Mouse (Mus musculus): ENCODE measurements at regions not wholly inside any gene's neighbourhood (a gene's known extent, or its start where the extent isn't known, plus 50 kb on each side); places are given as distances from the start of the nearest gene placed in this dataset.
A peak's percentile ranks its signal among the peaks of the same experiment; 100 is the strongest.
"Not testable (repeated sequence)": the region's sequence is repeated elsewhere in the genome, so short reads cannot be mapped to it uniquely, and the experiment has no call there.

GRCm38 (mm10) chr1:193536552-193536951 is 166.5 kb upstream of the Camk1g start:
- DNase-seq = no peak

DNA sequence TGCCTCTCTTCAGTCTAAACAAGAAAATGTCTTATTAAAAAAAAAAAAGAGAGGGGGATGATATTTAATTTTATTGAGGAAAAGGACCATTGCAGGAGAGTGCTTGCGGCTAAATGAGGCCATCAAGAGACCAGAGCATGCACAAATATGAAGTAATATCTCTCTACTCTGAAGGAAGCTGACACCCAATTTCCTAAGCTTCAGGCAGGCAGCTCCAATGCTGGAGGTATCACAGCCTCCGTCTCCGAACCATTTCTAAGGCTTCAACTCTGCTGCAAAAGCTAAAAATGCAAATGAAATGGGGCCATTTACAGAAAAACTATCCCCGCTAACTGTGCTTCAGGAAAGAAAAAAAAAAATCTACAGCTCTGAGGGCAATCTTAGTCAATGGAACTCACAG is 164.4 kb upstream of the Camk1g start:
- no peak for DNase-seq

DNA sequence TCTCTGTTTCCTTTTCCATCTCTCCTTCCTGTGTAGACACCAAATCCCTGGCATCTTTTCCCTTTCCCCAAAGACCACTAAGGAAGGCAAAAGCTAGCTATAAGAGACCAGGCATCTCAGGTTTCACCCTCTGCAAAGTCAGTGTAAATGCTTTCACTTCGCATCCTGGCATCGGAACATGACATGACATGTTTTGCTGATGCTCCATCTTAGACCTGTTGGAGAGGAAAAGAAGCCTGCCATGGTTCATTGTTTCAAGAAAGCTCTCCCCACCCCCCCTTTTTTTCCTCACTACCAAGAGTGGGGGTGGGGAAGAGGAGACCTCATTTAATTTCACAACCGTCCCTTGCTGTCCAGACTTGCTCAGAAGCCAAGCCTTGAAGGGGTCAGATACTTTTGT is 156.4 kb upstream of the Camk1g start:
- no peak for DNase-seq

GRCm38 (mm10) chr1:193522007-193522406 is 151.9 kb upstream of the Camk1g start:
- no peak for DNase-seq

- no peak for DNase-seq
These were observed 148.7 kb upstream of the Camk1g start for GRCm38 (mm10) chr1:193518840-193519239.

DNA sequence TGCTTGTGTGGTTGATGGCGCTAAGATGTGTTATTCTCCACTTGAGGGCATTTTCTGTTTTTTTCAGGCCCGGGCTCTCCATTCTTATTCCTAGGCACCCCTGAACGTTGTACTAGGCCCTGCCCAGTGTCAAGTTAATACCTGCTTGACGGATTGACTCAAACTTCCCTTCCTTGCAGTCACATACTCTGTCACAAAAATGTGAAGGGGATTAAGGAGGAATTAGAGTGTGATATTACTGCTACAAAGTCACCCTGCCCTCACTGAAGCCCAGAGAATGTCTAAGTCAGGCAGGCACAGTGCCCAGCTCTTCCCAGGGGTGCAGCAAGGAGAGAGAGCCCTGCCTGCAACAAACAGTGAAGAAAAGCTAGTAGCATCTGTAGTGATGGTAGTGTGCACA is 147.9 kb upstream of the Camk1g start:
- DNase-seq = no peak

- no peak for DNase-seq
These were observed 147.2 kb upstream of the Camk1g start for GRCm38 (mm10) chr1:193517293-193517692.

- DNase-seq = no peak
These were observed 146.3 kb upstream of the Camk1g start for GRCm38 (mm10) chr1:193516395-193516794.

DNA sequence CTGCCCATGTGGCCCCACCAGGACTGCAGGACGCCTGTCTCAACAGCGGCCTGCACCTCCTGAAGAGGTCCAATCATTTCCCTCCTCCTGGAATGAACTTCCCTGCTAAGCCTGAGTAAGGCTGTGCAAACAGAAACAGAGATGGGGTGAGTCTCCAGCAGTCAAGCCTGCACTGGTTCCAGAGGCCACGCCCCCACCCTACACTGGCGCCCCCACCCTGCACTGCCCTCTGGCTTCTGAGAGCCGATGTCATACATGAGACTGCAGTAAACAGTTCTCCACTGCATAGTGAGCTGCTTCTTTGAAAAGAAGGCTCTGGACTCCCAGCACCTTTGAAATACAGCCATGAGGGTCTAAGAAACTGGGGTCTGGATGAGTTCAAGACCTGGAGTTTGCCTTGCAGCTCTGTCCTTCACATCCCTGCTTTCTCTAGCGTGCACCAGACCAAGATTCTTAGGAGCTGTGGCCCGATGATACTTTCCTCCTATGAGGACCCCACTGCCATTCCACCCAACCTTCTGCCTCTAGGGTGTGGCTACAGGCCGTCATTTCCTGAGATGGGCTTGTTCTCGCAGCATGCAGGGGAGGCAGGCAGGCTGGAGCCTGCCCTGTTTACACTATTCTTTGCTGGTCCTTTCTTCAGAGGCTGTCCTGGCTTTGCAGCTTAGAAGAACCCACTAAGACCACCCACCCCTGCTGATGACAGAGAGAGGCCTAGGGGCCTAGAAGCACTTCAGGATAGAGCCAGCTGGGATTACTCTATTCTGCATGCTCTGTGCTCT is 144.0 kb upstream of the Camk1g start:
- DNase-seq = no peak

- no peak for DNase-seq
These were observed 140.1 kb upstream of the Camk1g start for GRCm38 (mm10) chr1:193510066-193510793.

- no peak for DNase-seq
These were observed 138.2 kb upstream of the Camk1g start for GRCm38 (mm10) chr1:193508271-193508670.

DNA sequence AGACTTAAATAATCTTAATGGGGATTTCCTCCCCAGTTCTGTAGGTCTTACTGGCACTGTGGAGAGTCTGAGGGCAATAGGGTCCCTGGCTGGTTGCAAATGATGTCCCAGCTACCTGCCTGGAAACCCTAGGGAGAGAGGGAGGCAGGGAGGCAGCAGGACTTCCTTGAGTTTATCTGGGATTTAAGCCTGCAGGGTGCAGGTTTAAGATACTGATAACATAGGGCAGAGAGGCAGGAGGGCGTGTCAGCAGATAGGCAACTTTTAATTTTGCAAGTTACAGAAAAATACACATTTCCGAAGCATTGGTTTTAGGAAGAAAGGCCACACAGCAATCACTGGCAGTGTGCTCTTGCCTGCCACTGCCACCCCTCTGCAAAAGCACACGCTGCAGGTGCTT is 136.9 kb upstream of the Camk1g start:
- DNase-seq = no peak

- no peak for DNase-seq
These were observed 135.3 kb upstream of the Camk1g start for GRCm38 (mm10) chr1:193505381-193505780.

DNA sequence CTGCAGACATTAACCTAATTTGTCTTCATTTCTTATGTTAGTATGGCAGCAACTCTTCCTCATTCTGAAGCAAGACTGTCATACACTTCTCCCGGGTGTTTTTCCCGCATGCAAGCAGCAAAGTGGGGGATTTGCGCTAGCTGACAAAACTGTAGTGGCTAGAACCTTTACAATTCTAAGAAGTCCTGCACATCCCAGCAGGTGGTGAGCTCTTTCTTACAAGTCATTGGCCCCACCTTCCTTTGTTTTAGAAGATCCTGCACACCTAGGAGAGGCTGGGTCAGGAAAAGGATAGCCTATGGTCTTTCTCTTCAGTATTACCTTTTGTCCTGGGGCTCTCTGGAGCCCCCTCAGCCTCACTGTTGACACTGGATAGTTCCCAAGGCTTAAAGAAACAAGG is 134.5 kb upstream of the Camk1g start:
- no peak for DNase-seq

GRCm38 (mm10) chr1:193503624-193504325 is 133.7 kb upstream of the Camk1g start:
- DNase-seq = peak; percentile 33

DNA sequence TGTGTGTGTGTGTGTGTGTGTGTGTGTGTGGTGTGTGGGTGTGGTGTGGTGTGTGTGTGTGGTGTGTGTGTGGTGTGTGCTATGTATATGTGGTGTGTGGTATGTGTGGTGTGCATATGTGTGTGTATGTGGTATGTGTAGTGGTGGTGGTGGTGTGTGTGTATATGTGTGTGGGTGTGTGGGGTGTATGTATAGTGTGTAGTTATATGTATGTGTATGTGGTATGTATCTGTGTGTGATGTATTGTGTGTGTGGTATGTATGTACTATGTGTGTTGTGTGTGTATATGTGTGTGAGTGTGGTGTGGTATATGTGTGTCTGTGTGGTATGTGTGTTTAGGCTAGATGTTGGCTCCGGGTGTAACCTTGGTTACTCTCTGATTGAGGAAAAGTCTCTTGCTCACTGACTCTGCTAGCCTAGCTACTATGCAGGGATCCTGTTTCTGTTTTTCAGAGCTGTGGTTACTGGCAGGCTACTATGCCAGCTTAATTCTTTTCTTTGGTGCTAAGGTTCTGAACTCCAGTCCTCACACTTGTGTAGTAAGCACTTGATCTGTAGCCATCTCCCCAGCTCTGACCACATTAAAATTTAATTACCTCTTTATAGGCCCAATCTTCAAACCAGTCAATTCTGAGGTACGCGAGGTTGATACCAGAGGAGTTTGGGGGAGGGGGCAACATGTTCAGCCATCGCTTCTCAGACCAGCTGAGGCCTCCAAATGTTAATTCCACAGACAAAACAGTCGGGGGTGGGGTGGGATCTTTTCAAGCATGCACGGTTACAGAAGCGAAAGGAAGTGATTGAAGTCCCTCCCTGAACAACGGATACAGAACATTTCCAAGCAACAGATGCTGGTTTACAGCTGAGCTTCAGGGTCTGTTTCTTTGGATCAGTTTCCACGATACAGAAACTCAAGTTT is 126.4 kb upstream of the Camk1g start:
- DNase-seq = no peak

DNA sequence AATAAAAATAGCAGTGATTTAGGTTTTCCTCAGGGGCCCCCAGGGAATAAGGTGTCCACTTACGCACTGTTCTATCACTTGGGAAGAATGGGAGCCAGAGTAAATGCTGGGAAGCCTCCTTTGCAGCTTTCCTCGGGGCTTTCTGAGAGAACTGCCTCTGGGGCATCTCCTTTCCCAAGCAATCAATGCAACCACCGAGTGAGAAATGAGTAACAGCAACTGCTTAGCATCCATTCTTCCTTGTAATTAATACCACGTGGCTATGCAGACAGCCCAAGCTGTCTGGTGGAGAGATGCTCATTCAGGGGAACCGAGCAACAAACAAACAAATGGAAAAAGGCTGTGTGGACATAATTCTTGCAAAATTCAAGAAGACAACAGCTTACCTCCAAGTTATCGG is 117.9 kb upstream of the Camk1g start:
- DNase-seq = no peak

- DNase-seq = not testable (repeated sequence)
These were observed 116.6 kb upstream of the Camk1g start for GRCm38 (mm10) chr1:193486668-193487067.

DNA sequence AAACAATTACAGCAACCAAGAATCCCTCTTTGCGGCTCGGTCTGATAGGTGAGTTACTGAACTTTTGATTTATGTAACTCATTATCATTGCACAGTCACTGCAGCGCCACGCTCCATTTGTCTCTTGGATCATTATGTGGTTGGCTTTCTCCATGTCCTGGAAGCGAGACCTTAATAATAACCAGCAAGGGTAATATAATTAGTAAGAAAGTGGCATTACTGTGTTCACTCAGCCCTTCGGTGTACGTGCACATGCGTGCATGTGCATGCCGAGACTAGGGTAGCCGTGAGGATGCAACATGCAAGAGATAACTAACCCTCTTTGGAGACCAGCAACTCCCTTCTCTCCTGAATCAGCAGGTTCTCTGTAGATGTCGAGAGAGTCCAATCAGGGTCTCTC is 114.9 kb upstream of the Camk1g start:
- DNase-seq = no peak

DNA sequence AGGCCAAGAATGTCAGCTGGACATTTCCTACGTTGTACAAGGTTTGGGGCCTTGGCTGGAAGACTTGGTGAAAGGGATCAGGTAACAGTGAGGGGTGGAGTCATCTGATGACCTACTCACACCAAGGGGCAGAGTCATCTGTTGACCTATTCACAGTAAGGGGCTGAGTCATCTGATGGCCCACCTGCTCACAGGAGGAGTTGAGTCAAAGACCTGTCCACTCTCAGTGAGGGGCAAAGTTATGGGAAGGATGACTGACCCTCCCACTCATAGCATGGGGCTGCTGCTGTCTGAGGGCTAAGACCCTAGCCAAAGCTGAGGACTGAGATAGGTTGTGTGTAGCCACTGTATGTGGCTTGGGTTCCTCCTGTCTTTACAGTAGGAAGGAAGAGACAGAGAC is 107.2 kb upstream of the Camk1g start:
- no peak for DNase-seq

GRCm38 (mm10) chr1:193476805-193477204 is 106.7 kb upstream of the Camk1g start:
- no peak for DNase-seq

DNA sequence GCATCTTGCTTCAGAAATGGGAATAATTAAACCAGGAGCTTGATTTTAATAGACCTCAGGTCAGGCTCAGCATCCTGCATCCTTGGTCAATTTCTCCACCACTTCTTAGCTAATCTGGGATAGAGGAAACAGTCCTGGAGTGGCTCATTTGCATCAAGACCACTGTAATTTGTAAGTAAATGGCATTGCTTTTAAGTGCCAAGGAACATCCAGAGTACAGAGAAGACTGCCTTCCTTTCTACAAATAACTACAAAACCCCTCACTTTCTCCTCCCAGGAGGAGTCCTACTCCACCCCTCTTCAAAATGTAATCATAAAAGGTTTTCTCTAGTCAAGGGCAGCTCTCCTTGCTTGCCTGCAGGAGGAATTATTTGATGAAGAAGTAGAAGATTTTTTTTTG is 96.2 kb upstream of the Camk1g start:
- DNase-seq = no peak

Data from adrenal gland, postnatal 25 days (tissue).